Mouse (Mus musculus) thymus, adult 2 months (tissue): ENCODE results near the gene Atp2c2.

Experiments used
- CTCF ChIP-seq: fragments of 200-500 bp; IDR thresholded peaks from 2 replicates; pipeline ENCODE4 v1.5.1; 2012; ENCODE audit warnings: mild to moderate bottlenecking, control low read depth, low read length, moderate library complexity, borderline replicate concordance; ENCODE audit not compliant: control insufficient read depth, poor library complexity, insufficient read depth; ENCODE audit errors: extremely low read depth
- POLR2A ChIP-seq: fragments of 200-500 bp; IDR thresholded peaks from 2 replicates; pipeline ENCODE4 v1.6.1; 2012; ENCODE audit warnings: mild to moderate bottlenecking, low read length, control low read depth, moderate library complexity; ENCODE audit not compliant: control insufficient read depth, poor library complexity, insufficient read depth; ENCODE audit errors: extremely low read depth

GRCm38 (mm10) chr8:119737093-119737900 is 37.5 kb downstream of the Atp2c2 start:
- TF ChIP-seq CTCF (no peak), POLR2A (no peak)
